Mouse (Mus musculus): ENCODE data around the gene Nap1l1. TPM values are rescaled to one million over a fixed set of nuclear protein-coding genes. Genes with fewer than 3 reads are reported as not detected.

The Nap1l1 gene
- total RNA-seq (2012; rRNA removed) (196 and 231 TPM in 2 replicates), total RNA-seq (2014; rRNA removed) (360 and 392 TPM in 2 replicates), polyA plus RNA-seq (2012; ENCODE audit: insufficient read length, low read depth) (1,279 and 1,342 TPM in 2 replicates)

- dilution Hi-C loops (cut with MboI; ENCODE audit: extremely low pct_ligation_motif_present, extremely low pct_unique_long_range_greater_than_20kb, low sequenced_read_pairs) (no loop called here), in situ Hi-C loops (cut with MboI; ENCODE audit: low pct_ligation_motif_present, low pct_unique_long_range_greater_than_20kb, low sequenced_read_pairs) (no loop called here)
- Histone ChIP-seq H3K9ac (ENCODE audit: insufficient read depth, low read depth) (peak within 1 kb of the TSS; percentile 87), H3K79me2 (replicated peaks; ENCODE audit: control insufficient read depth, extremely low read depth, insufficient read depth, poor library complexity, severe bottlenecking) (peaks cover 47% of the 10 kb centered on the region), H3K4me3 (replicated peaks in 1 of 3; ENCODE audit: low read depth in 2 of 3, low read length in 2 of 3, poor library complexity in 1 of 3) (peak within 1 kb of the TSS; percentile 66 to 96 (median 92)), H3K4me2 (ENCODE audit: insufficient read depth, low read depth, poor library complexity, severe bottlenecking) (peak within 1 kb of the TSS; percentile 95), H3K27me3 (replicated peaks) (no peaks in the 10 kb centered on the region), H3K4me1 (ENCODE audit: control insufficient read depth in 1 of 2, insufficient read depth in 2 of 2) (peaks cover 5 to 54% of the 10 kb centered on the region in 2 experiments; a peak in 3 of 4 replicates), H3K27ac (ENCODE audit: insufficient read depth, low read depth) (peak within 1 kb of the TSS; percentile 57), H3K9me3 (replicated peaks; ENCODE audit: low read length) (no peaks in the 10 kb centered on the region), H3K36me3 (replicated peaks in 1 of 2; ENCODE audit: control insufficient read depth in 1 of 2, insufficient read depth in 1 of 2, low read length in 1 of 2) (peaks cover 0 to 15% of the 10 kb centered on the region in 2 experiments)
- DNase-seq (ENCODE audit: extremely low read depth), result peak; percentile 95
- TF ChIP-seq TBP (conservative IDR thresholded peaks at IDR 0.05; ENCODE audit: low read depth, low read length) (peak; percentile 69; the same call in 1 of the 2 replicates), ZC3H11A (IDR thresholded peaks at IDR 0.05; ENCODE audit: low read depth, low read length) (no peak), JUND (conservative IDR thresholded peaks at IDR 0.05; ENCODE audit: low read depth, low read length) (no peak), POLR2A (IDR thresholded peaks at IDR 0.05; ENCODE audit: low read depth, low read length) (peak; percentile 80), ELF1 (IDR thresholded peaks at IDR 0.05; ENCODE audit: low read depth, low read length) (no peak), MAX (IDR thresholded peaks at IDR 0.05; ENCODE audit: low read length) (peak; percentile 76; the same call in 1 of the 2 replicates), ETS1 (conservative IDR thresholded peaks at IDR 0.05; ENCODE audit: low read depth, low read length) (no peak), CHD1 (IDR thresholded peaks at IDR 0.05; ENCODE audit: low read depth, low read length) (no peak), MAZ (IDR thresholded peaks at IDR 0.05; ENCODE audit: low read depth, low read length) (0 out of 2 replicates have a peak, but pooled peaks have one; percentile 33), USF1 (IDR thresholded peaks at IDR 0.05; ENCODE audit: low read depth, low read length) (no peak), MYC (IDR thresholded peaks at IDR 0.05; ENCODE audit: low read depth, low read length) (0 out of 2 replicates have a peak, but pooled peaks have one; percentile 40), BHLHE40 (IDR thresholded peaks at IDR 0.05; ENCODE audit: low read depth, low read length) (peak; percentile 42; the same call in 1 of the 2 replicates), RAD21 (IDR thresholded peaks at IDR 0.05; ENCODE audit: low read depth, low read length) (no peak), POLR2AphosphoS2 (IDR thresholded peaks at IDR 0.05; ENCODE audit: low read depth, low read length) (no peak), ZNF384 (IDR thresholded peaks at IDR 0.05; ENCODE audit: low read depth, low read length) (no peak), CHD2 (IDR thresholded peaks at IDR 0.05; ENCODE audit: low read length) (no peak), RCOR1 (conservative IDR thresholded peaks at IDR 0.05; ENCODE audit: low read depth, low read length) (no peak), SIN3A (IDR thresholded peaks at IDR 0.05; ENCODE audit: low read length) (peak; percentile 21; the same call in 1 of the 2 replicates), IRF4 (IDR thresholded peaks at IDR 0.05; ENCODE audit: low read depth, low read length) (0 out of 2 replicates have a peak, but pooled peaks have one; percentile 11), HCFC1 (IDR thresholded peaks at IDR 0.05; ENCODE audit: low read depth, low read length) (no peak), PAX5 (IDR thresholded peaks at IDR 0.05; ENCODE audit: low read length) (no peak), NRF1 (IDR thresholded peaks at IDR 0.05; ENCODE audit: low read depth, low read length) (peak; percentile 69), SMC3 (IDR thresholded peaks at IDR 0.05; ENCODE audit: low read depth, low read length) (no peak), MXI1 (IDR thresholded peaks at IDR 0.05; ENCODE audit: low read depth, low read length) (peak; percentile 94), CTCF (conservative IDR thresholded peaks at IDR 0.05 in 1 of 2, IDR thresholded peaks at IDR 0.05 in 1 of 2; ENCODE audit: low read depth in 2 of 2, low read length in 2 of 2) (no peak), NELFE (IDR thresholded peaks at IDR 0.05; ENCODE audit: low read depth, low read length) (peak; percentile 66), MEF2A (IDR thresholded peaks at IDR 0.05; ENCODE audit: borderline replicate concordance, low read depth, low read length) (no peak; the same call in 1 of the 2 replicates), TCF12 (IDR thresholded peaks at IDR 0.05; ENCODE audit: low read depth, low read length) (peak; percentile 56; the same call in 1 of the 2 replicates), UBTF (IDR thresholded peaks at IDR 0.05; ENCODE audit: low read depth, low read length) (no peak), USF2 (conservative IDR thresholded peaks at IDR 0.05; ENCODE audit: low read depth, low read length) (no peak), GABPA (IDR thresholded peaks at IDR 0.05; ENCODE audit: insufficient replicate concordance, low read depth, low read length) (no peak), E2F4 (IDR thresholded peaks at IDR 0.05; ENCODE audit: insufficient replicate concordance, low read depth, low read length) (peak; percentile 79; the same call in 1 of the 2 replicates), ZKSCAN1 (IDR thresholded peaks at IDR 0.05; ENCODE audit: borderline replicate concordance, low read depth, low read length) (no peak)
Measured at GRCm38 (mm10) chr10:111472686-111473510, at the start of gene Nap1l1. Gene Nap1l1, plus strand, starts transcription at chr10:111473223.
